Mouse (Mus musculus): Measurements from ENCODE around the gene Arhgef12. TPM values are rescaled to one million over a fixed set of nuclear protein-coding genes. Genes with fewer than 3 reads are reported as not detected.
"Not testable (repeated sequence)": the region's sequence is repeated elsewhere in the genome, so short reads cannot be mapped to it uniquely, and the experiment has no call there.

Arhgef12 gene
- polyA plus RNA-seq, 1 experiment from 2014 or later, result 6.6 TPM

DNA sequence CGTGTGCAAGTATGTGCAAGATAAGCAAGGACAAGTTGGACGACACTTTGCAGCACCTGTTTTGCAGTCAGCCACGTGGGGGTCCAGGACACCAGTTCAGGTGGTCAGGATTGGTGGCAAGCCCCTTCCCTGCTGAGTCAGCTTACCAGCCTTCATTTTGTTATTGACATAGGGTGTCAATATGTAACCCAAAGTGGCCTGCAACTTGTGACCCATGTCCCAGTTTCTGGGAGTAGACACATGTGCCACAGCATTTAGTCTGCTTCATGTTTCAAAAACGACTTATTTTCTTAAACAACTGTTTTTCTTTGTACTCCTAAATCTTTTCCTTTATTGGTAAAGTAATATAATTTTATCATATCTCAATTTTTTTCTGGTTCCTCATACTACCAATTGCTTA, 112.3 kb downstream of the Arhgef12 start:
- WGBS, result 80% methylated on average over 4 of the region's 4 CpGs
- no peak for DNase-seq (ENCODE audit: low spot score)

DNA sequence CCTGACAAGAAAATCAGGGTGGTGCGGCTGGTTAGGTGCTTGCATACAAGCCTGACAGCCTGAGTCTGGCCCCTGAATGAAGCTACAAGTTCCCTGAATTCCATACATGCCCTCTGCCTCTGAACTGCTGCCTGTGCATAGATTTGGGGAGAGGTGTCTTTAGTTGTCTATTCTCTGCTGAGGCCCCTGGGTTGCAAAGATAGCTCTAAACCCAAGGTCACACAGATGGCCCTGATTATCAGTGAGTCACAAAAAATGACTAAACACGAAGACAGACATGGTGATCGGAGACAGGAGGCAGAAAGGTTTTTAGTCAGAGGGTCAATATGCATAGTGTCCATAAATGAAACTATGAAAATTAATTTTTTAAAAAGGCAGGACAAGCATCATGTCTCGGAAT, 113.4 kb downstream of the Arhgef12 start:
- Histone ChIP-seq H3K9me3 (ENCODE audit: control insufficient read depth, low read length) (no peaks in the 10 kb centered on the region), H3K27ac (replicated peaks) (no peak overlapping the region), H3K36me3 (ENCODE audit: control insufficient read depth, insufficient read depth, low read length) (peaks cover 31% of the 10 kb centered on the region), H3K4me3 (ENCODE audit: low read depth, low read length) (no peak overlapping the region), H3K9ac (ENCODE audit: low read length) (no peak overlapping the region), H3K4me2 (replicated peaks; ENCODE audit: low read depth) (no peak overlapping the region), H3K4me1 (replicated peaks; ENCODE audit: control insufficient read depth, insufficient read depth) (no peaks in the 10 kb centered on the region), H3K27me3 (ENCODE audit: control insufficient read depth, insufficient read depth, low read length) (no peaks in the 10 kb centered on the region)
- DNase-seq (ENCODE audit: low spot score) (no peak), ATAC-seq (ENCODE audit: low FRiP score, low TSS enrichment) (no peak)
- TF ChIP-seq CTCF (IDR thresholded peaks at IDR 0.05; ENCODE audit: low read depth), result no peak
- TF ChIP-seq EP300 (optimal IDR thresholded peaks at IDR 0.05), result no peak
- 84% methylated on average over 4 of the region's 4 CpGs for WGBS

More for the DNA sequence above, 112.3 kb downstream of the Arhgef12 start:
- H3K27me3 ChIP-seq (ENCODE audit: control insufficient read depth, insufficient read depth, low read length), result no peaks in the 10 kb centered on the region
- TF ChIP-seq EP300 (optimal IDR thresholded peaks at IDR 0.05) (no peak), CTCF (IDR thresholded peaks at IDR 0.05; ENCODE audit: low read depth) (no peak)
- H3K36me3 ChIP-seq (ENCODE audit: control insufficient read depth, insufficient read depth, low read length), result peaks cover 31% of the 10 kb centered on the region
- no peak overlapping the region for H3K9ac ChIP-seq (ENCODE audit: low read length)
- ATAC-seq (ENCODE audit: low FRiP score, low TSS enrichment), result no peak
- no peak overlapping the region for H3K4me3 ChIP-seq (ENCODE audit: low read depth, low read length)
- H3K4me2 ChIP-seq (replicated peaks; ENCODE audit: low read depth), result no peak overlapping the region
- H3K4me1 ChIP-seq (replicated peaks; ENCODE audit: control insufficient read depth, insufficient read depth), result no peaks in the 10 kb centered on the region
- H3K9me3 ChIP-seq (ENCODE audit: control insufficient read depth, low read length), result no peaks in the 10 kb centered on the region
- no peak overlapping the region for H3K27ac ChIP-seq (replicated peaks)

DNA sequence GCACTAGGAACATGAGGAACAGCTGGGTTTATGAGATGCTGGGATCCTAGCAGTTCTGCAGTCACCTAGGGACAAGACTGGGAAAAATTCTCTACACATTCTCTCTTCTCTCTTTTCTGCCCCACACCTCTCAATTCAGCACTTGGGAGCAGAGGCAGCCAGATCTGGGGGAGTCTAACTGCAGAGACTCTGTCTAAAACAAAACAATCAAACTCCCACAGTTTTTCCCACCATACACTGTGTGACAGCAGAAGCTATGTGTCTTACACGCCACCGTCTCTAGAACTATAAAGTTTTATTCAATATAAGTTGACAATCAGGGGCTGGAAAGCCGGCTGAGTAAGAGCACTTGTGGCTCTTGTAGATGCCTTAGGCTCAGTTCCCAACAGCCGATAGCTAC, 119.1 kb downstream of the Arhgef12 start:
- H3K27me3 ChIP-seq (ENCODE audit: control insufficient read depth, insufficient read depth, low read length), result no peaks in the 10 kb centered on the region
- no peaks in the 10 kb centered on the region for H3K4me1 ChIP-seq (replicated peaks; ENCODE audit: control insufficient read depth, insufficient read depth)
- no peak overlapping the region for H3K4me3 ChIP-seq (ENCODE audit: low read depth, low read length)
- no peak for DNase-seq (ENCODE audit: low spot score)
- H3K9me3 ChIP-seq (ENCODE audit: control insufficient read depth, low read length), result no peaks in the 10 kb centered on the region
- no peak for TF ChIP-seq EP300 (optimal IDR thresholded peaks at IDR 0.05)
- no peak for TF ChIP-seq CTCF (IDR thresholded peaks at IDR 0.05; ENCODE audit: low read depth)
- H3K9ac ChIP-seq (ENCODE audit: low read length), result no peak overlapping the region
- WGBS, result 85% methylated on average over 4 of the region's 4 CpGs
- no peak overlapping the region for H3K27ac ChIP-seq (replicated peaks)
- ATAC-seq (ENCODE audit: low FRiP score, low TSS enrichment), result no peak
- H3K4me2 ChIP-seq (replicated peaks; ENCODE audit: low read depth), result no peak overlapping the region
- H3K36me3 ChIP-seq (ENCODE audit: control insufficient read depth, insufficient read depth, low read length), result peaks cover 28% of the 10 kb centered on the region

DNA sequence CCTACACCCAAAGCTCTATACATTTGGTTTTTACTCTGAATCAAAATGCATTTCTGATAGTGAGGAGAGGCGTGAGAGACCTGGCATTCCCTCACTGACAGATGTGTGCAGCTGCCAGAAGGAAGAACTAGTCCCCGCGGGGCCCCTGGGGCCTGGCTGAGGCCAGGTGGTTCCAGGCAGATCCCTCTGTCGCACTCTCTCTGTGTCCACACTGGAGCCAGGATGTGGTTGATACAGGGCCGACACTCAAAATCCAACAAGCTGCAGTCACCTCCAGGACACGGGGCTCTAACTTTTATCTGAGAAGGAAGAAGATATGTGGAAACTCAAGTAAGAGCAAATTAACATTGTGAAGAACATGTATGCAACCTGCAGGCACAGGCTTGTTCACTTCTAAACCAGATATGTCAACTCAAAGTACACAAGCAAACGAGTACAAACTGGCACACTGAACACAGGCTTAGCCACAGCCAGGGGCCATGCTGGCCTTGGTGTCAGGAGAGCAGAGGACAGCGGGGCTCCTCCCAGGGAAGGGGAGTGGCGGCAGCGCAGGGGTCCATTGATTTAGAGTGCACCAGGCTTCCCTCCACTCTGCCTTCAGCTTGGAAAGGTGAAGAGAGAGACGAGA, 138.0 kb downstream of the Arhgef12 start:
- H3K36me3 ChIP-seq (ENCODE audit: control insufficient read depth, insufficient read depth, low read length), result peaks cover 34% of the 10 kb centered on the region
- H3K4me3 ChIP-seq (ENCODE audit: low read depth, low read length), result no peak overlapping the region
- H3K9me3 ChIP-seq (ENCODE audit: control insufficient read depth, low read length), result no peaks in the 10 kb centered on the region
- H3K4me2 ChIP-seq (replicated peaks; ENCODE audit: low read depth), result no peak overlapping the region
- H3K9ac ChIP-seq (ENCODE audit: low read length), result no peak overlapping the region
- TF ChIP-seq CTCF (IDR thresholded peaks at IDR 0.05; ENCODE audit: low read depth), result no peak
- TF ChIP-seq EP300 (optimal IDR thresholded peaks at IDR 0.05), result no peak
- WGBS, result 35% methylated on average over 11 of the region's 11 CpGs
- 0 out of 2 replicates have a peak, but pooled peaks have one; percentile 40 for ATAC-seq (ENCODE audit: low FRiP score, low TSS enrichment)
- no peaks in the 10 kb centered on the region for H3K27me3 ChIP-seq (ENCODE audit: control insufficient read depth, insufficient read depth, low read length)
- peak overlapping the region; percentile 61 for H3K27ac ChIP-seq (replicated peaks)
- H3K4me1 ChIP-seq (replicated peaks; ENCODE audit: control insufficient read depth, insufficient read depth), result no peaks in the 10 kb centered on the region
- DNase-seq (ENCODE audit: low spot score), result no peak

DNA sequence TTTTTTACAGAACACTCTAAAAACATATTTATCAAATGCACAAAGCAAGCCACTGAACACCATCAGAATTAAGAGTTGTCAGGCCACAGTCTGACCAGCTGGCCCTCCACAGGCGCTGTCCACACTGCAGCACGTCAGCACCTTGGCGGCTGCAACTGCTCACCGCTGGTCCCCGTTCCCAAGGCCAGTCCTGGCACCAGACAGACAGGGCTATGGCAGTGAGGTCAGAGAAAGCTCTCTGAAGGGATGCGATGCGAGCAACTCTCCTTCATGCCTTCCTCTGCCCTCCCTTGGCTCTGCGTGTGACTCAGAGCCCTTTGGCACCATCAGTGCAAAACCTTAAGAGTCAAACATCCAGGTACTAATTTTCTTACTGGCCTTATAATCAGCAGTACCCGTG, 139.3 kb downstream of the Arhgef12 start:
- 80% methylated on average over 9 of the region's 9 CpGs for WGBS
- DNase-seq (ENCODE audit: low spot score) (no peak), ATAC-seq (ENCODE audit: low FRiP score, low TSS enrichment) (no peak)
- peaks cover 27% of the 10 kb centered on the region for H3K36me3 ChIP-seq (ENCODE audit: control insufficient read depth, insufficient read depth, low read length)
- H3K9me3 ChIP-seq (ENCODE audit: control insufficient read depth, low read length), result no peaks in the 10 kb centered on the region
- H3K27me3 ChIP-seq (ENCODE audit: control insufficient read depth, insufficient read depth, low read length), result no peaks in the 10 kb centered on the region
- H3K4me1 ChIP-seq (replicated peaks; ENCODE audit: control insufficient read depth, insufficient read depth), result no peaks in the 10 kb centered on the region
- TF ChIP-seq CTCF (IDR thresholded peaks at IDR 0.05; ENCODE audit: low read depth) (no peak), EP300 (optimal IDR thresholded peaks at IDR 0.05) (no peak)
- H3K9ac ChIP-seq (ENCODE audit: low read length), result no peak overlapping the region
- H3K4me3 ChIP-seq (ENCODE audit: low read depth, low read length), result no peak overlapping the region
- H3K27ac ChIP-seq (replicated peaks), result no peak overlapping the region
- H3K4me2 ChIP-seq (replicated peaks; ENCODE audit: low read depth), result no peak overlapping the region

DNA sequence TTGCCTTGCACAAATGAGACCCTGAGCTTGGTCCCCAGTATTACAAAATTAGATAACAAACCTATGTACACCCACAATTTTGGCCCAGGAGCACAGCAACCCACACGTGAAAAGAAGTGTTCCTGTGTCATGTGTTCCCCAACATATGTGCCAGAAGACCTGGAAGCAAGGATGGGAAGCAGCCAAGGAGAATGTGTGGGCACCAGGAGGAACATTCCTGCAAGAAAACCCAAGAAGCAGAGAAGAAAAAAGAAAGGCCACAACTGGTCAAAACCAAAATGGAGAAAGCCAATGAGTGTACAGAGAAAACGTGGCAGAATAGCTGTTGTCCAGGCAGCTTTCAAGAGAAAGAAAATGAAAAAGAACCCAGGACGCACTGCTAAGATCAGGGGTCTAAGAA, 142.2 kb downstream of the Arhgef12 start:
- WGBS, result 92% methylated on average over 2 of the region's 3 CpGs
- peaks cover 11% of the 10 kb centered on the region for H3K36me3 ChIP-seq (ENCODE audit: control insufficient read depth, insufficient read depth, low read length)
- H3K4me2 ChIP-seq (replicated peaks; ENCODE audit: low read depth); H3K9ac ChIP-seq (ENCODE audit: low read length); H3K9me3 ChIP-seq (ENCODE audit: control insufficient read depth, low read length); H3K4me3 ChIP-seq (ENCODE audit: low read depth, low read length); H3K27me3 ChIP-seq (ENCODE audit: control insufficient read depth, insufficient read depth, low read length); DNase-seq (ENCODE audit: low spot score); H3K4me1 ChIP-seq (replicated peaks; ENCODE audit: control insufficient read depth, insufficient read depth); H3K27ac ChIP-seq (replicated peaks); ATAC-seq (ENCODE audit: low FRiP score, low TSS enrichment): not testable (repeated sequence)
